Mouse (Mus musculus): ENCODE results near the gene Scamp3. TPM values are rescaled to one million over a fixed set of nuclear protein-coding genes. Genes with fewer than 3 reads are reported as not detected.

Gene Scamp3
- polyA plus RNA-seq, 1 experiment from 2014 or later = 74.8 TPM

- ATAC-seq (ENCODE audit: insufficient number of reproducible peaks, insufficient read depth, low FRiP score, low read depth) = no peak
Observed at GRCm38 (mm10) chr3:89178107-89178385, 773 bp downstream of the Scamp3 start.

GRCm38 (mm10) chr3:89179056-89179455 is 1.8 kb downstream of the Scamp3 start:
- Histone ChIP-seq H3K4me3 (ENCODE audit: control insufficient read depth in 1 of 2, insufficient read depth in 1 of 2, low read depth in 1 of 2, low read length in 2 of 2) (no peak overlapping the region), H3K9ac (ENCODE audit: low read length) (no peak overlapping the region), H3K36me3 (ENCODE audit: control insufficient read depth, insufficient read depth, low read length) (peaks cover 65% of the 10 kb centered on the region), H3K9me3 (ENCODE audit: control insufficient read depth, low read length) (no peaks in the 10 kb centered on the region), H3K4me1 (ENCODE audit: control insufficient read depth in 2 of 2, insufficient read depth in 2 of 2, low read length in 2 of 2) (peaks cover 11 to 17% of the 10 kb centered on the region in 2 experiments), H3K4me2 (ENCODE audit: low read length) (no peak overlapping the region), H3K27ac (replicated peaks in 1 of 2; ENCODE audit: control insufficient read depth in 1 of 2, insufficient read depth in 1 of 2, low read depth in 2 of 2, low read length in 2 of 2) (no peak overlapping the region), H3K27me3 (ENCODE audit: control insufficient read depth, insufficient read depth, low read length) (no peaks in the 10 kb centered on the region)
- 89% methylated on average over 11 of the region's 11 CpGs for WGBS
- ATAC-seq (ENCODE audit: insufficient number of reproducible peaks, insufficient read depth, low FRiP score, low read depth) = no peak

More at GRCm38 (mm10) chr3:89178107-89178385, 773 bp downstream of the Scamp3 start:
- H3K27me3 ChIP-seq (ENCODE audit: control insufficient read depth, insufficient read depth, low read length) = no peaks in the 10 kb centered on the region
- 5% methylated on average over 6 of the region's 6 CpGs for WGBS
- H3K36me3 ChIP-seq (ENCODE audit: control insufficient read depth, insufficient read depth, low read length) = peaks cover 75% of the 10 kb centered on the region
- peak overlapping the region; percentile 71 to 81 for H3K27ac ChIP-seq (replicated peaks in 1 of 2; ENCODE audit: control insufficient read depth in 1 of 2, insufficient read depth in 1 of 2, low read depth in 2 of 2, low read length in 2 of 2)
- H3K4me2 ChIP-seq (ENCODE audit: low read length) = peak overlapping the region; percentile 86
- peaks cover 4 to 11% of the 10 kb centered on the region in 2 experiments for H3K4me1 ChIP-seq (ENCODE audit: control insufficient read depth in 2 of 2, insufficient read depth in 2 of 2, low read length in 2 of 2)
- peak overlapping the region; percentile 64 to 95 for H3K4me3 ChIP-seq (ENCODE audit: control insufficient read depth in 1 of 2, insufficient read depth in 1 of 2, low read depth in 1 of 2, low read length in 2 of 2)
- no peaks in the 10 kb centered on the region for H3K9me3 ChIP-seq (ENCODE audit: control insufficient read depth, low read length)
- peak overlapping the region; percentile 81 for H3K9ac ChIP-seq (ENCODE audit: low read length)

- peaks cover 11 to 17% of the 10 kb centered on the region in 2 experiments for H3K4me1 ChIP-seq (ENCODE audit: control insufficient read depth in 2 of 2, insufficient read depth in 2 of 2, low read length in 2 of 2)
- no peak overlapping the region for H3K4me3 ChIP-seq (ENCODE audit: control insufficient read depth in 1 of 2, insufficient read depth in 1 of 2, low read depth in 1 of 2, low read length in 2 of 2)
- H3K4me2 ChIP-seq (ENCODE audit: low read length) = no peak overlapping the region
- H3K9ac ChIP-seq (ENCODE audit: low read length) = no peak overlapping the region
- no peaks in the 10 kb centered on the region for H3K9me3 ChIP-seq (ENCODE audit: control insufficient read depth, low read length)
- WGBS = 93% methylated on average over 27 of the region's 27 CpGs
- no peaks in the 10 kb centered on the region for H3K27me3 ChIP-seq (ENCODE audit: control insufficient read depth, insufficient read depth, low read length)
- H3K27ac ChIP-seq (replicated peaks in 1 of 2; ENCODE audit: control insufficient read depth in 1 of 2, insufficient read depth in 1 of 2, low read depth in 2 of 2, low read length in 2 of 2) = no peak overlapping the region
- no peak for ATAC-seq (ENCODE audit: insufficient number of reproducible peaks, insufficient read depth, low FRiP score, low read depth)
- H3K36me3 ChIP-seq (ENCODE audit: control insufficient read depth, insufficient read depth, low read length) = peaks cover 42% of the 10 kb centered on the region
Observed at GRCm38 (mm10) chr3:89181749-89182500, 4.7 kb downstream of the Scamp3 start.

- 43% methylated on average over 7 of the region's 7 CpGs for WGBS
- Histone ChIP-seq H3K9ac (ENCODE audit: low read length) (peak overlapping the region; percentile 81), H3K27me3 (ENCODE audit: control insufficient read depth, insufficient read depth, low read length) (no peaks in the 10 kb centered on the region), H3K4me3 (ENCODE audit: control insufficient read depth in 1 of 2, insufficient read depth in 1 of 2, low read depth in 1 of 2, low read length in 2 of 2) (peak overlapping the region in 1 of 2 experiments; percentile 48; a peak in 3 of 4 replicates), H3K27ac (replicated peaks in 1 of 2; ENCODE audit: control insufficient read depth in 1 of 2, insufficient read depth in 1 of 2, low read depth in 2 of 2, low read length in 2 of 2) (no peak overlapping the region; a peak in 1 of 4 replicates), H3K36me3 (ENCODE audit: control insufficient read depth, insufficient read depth, low read length) (peaks cover 42% of the 10 kb centered on the region), H3K9me3 (ENCODE audit: control insufficient read depth, low read length) (no peaks in the 10 kb centered on the region), H3K4me1 (ENCODE audit: control insufficient read depth in 2 of 2, insufficient read depth in 2 of 2, low read length in 2 of 2) (peaks cover 11 to 17% of the 10 kb centered on the region in 2 experiments), H3K4me2 (ENCODE audit: low read length) (peak overlapping the region; percentile 82)
- ATAC-seq (ENCODE audit: insufficient number of reproducible peaks, insufficient read depth, low FRiP score, low read depth) = no peak
Observed at GRCm38 (mm10) chr3:89182531-89183057, 5.3 kb downstream of the Scamp3 start.

GRCm38 (mm10) chr3:89183058-89183958 is 6.0 kb downstream of the Scamp3 start, which contains the start of gene Fam189b:
TSS of gene Fam189b (plus strand) at chr3:89183143.
- Histone ChIP-seq H3K27me3 (ENCODE audit: control insufficient read depth, insufficient read depth, low read length) (no peaks in the 10 kb centered on the region), H3K36me3 (ENCODE audit: control insufficient read depth, insufficient read depth, low read length) (peaks cover 48% of the 10 kb centered on the region), H3K4me2 (ENCODE audit: low read length) (peak within 1 kb of the TSS; percentile 82), H3K9ac (ENCODE audit: low read length) (peak within 1 kb of the TSS; percentile 81), H3K27ac (replicated peaks in 1 of 2; ENCODE audit: control insufficient read depth in 1 of 2, insufficient read depth in 1 of 2, low read depth in 2 of 2, low read length in 2 of 2) (peak within 1 kb of the TSS; percentile 41 to 53; a peak in 3 of 4 replicates), H3K4me1 (ENCODE audit: control insufficient read depth in 2 of 2, insufficient read depth in 2 of 2, low read length in 2 of 2) (peaks cover 9 to 15% of the 10 kb centered on the region in 2 experiments), H3K4me3 (ENCODE audit: control insufficient read depth in 1 of 2, insufficient read depth in 1 of 2, low read depth in 1 of 2, low read length in 2 of 2) (peak within 1 kb of the TSS; percentile 48 to 79), H3K9me3 (ENCODE audit: control insufficient read depth, low read length) (no peaks in the 10 kb centered on the region)
- peak; percentile 89 for ATAC-seq (ENCODE audit: insufficient number of reproducible peaks, insufficient read depth, low FRiP score, low read depth)
- 6% methylated on average over 39 of the region's 39 CpGs for WGBS

GRCm38 (mm10) chr3:89183959-89184315 is 6.7 kb downstream of the Scamp3 start:
- ATAC-seq (ENCODE audit: insufficient number of reproducible peaks, insufficient read depth, low FRiP score, low read depth) = no peak
- H3K36me3 ChIP-seq (ENCODE audit: control insufficient read depth, insufficient read depth, low read length) = peaks cover 53% of the 10 kb centered on the region
- H3K4me1 ChIP-seq (ENCODE audit: control insufficient read depth in 2 of 2, insufficient read depth in 2 of 2, low read length in 2 of 2) = peaks cover 9 to 11% of the 10 kb centered on the region in 2 experiments
- H3K27ac ChIP-seq (replicated peaks in 1 of 2; ENCODE audit: control insufficient read depth in 1 of 2, insufficient read depth in 1 of 2, low read depth in 2 of 2, low read length in 2 of 2) = no peak overlapping the region
- peak overlapping the region; percentile 48 to 79 for H3K4me3 ChIP-seq (ENCODE audit: control insufficient read depth in 1 of 2, insufficient read depth in 1 of 2, low read depth in 1 of 2, low read length in 2 of 2)
- H3K27me3 ChIP-seq (ENCODE audit: control insufficient read depth, insufficient read depth, low read length) = no peaks in the 10 kb centered on the region
- WGBS = 83% methylated on average over 6 of the region's 6 CpGs
- no peaks in the 10 kb centered on the region for H3K9me3 ChIP-seq (ENCODE audit: control insufficient read depth, low read length)
- peak overlapping the region; percentile 82 for H3K4me2 ChIP-seq (ENCODE audit: low read length)
- H3K9ac ChIP-seq (ENCODE audit: low read length) = peak overlapping the region; percentile 81

- Histone ChIP-seq H3K9me3 (ENCODE audit: control insufficient read depth, low read length) (no peaks in the 10 kb centered on the region), H3K27ac (replicated peaks in 1 of 2; ENCODE audit: control insufficient read depth in 1 of 2, insufficient read depth in 1 of 2, low read depth in 2 of 2, low read length in 2 of 2) (no peak overlapping the region), H3K27me3 (ENCODE audit: control insufficient read depth, insufficient read depth, low read length) (no peaks in the 10 kb centered on the region), H3K4me1 (ENCODE audit: control insufficient read depth in 2 of 2, insufficient read depth in 2 of 2, low read length in 2 of 2) (peaks cover 9 to 11% of the 10 kb centered on the region in 2 experiments), H3K4me3 (ENCODE audit: control insufficient read depth in 1 of 2, insufficient read depth in 1 of 2, low read depth in 1 of 2, low read length in 2 of 2) (no peak overlapping the region), H3K4me2 (ENCODE audit: low read length) (no peak overlapping the region), H3K36me3 (ENCODE audit: control insufficient read depth, insufficient read depth, low read length) (peaks cover 20% of the 10 kb centered on the region), H3K9ac (ENCODE audit: low read length) (no peak overlapping the region)
- WGBS = 36% methylated on average over 23 of the region's 23 CpGs
- no peak for ATAC-seq (ENCODE audit: insufficient number of reproducible peaks, insufficient read depth, low FRiP score, low read depth)
Observed at GRCm38 (mm10) chr3:89187197-89187596, 9.9 kb downstream of the Scamp3 start.
